Mouse (Mus musculus): ENCODE data around the gene Npff.

GRCm38 (mm10) chr15:102516728-102517404, 7.9 kb downstream of the Npff start, which contains the start of gene Map3k12:
- TF ChIP-seq GATA2 (IDR thresholded peaks at IDR 0.05; ENCODE audit: borderline replicate concordance, low read depth, low read length) (no peak), CTCF (IDR thresholded peaks at IDR 0.05; ENCODE audit: low read depth, low read length) (no peak), GATA1 (IDR thresholded peaks at IDR 0.05; ENCODE audit: borderline replicate concordance, low read length) (no peak), TAL1 (conservative IDR thresholded peaks at IDR 0.05; ENCODE audit: low read depth, low read length) (no peak), POLR2AphosphoS5 (IDR thresholded peaks at IDR 0.05; ENCODE audit: insufficient replicate concordance, low read depth, low read length) (no peak)

Data from G1E (cell line).